Mouse (Mus musculus) adipocyte (in vitro differentiated cells): ENCODE measurements around the gene Pou6f1.
"Not testable (repeated sequence)": the region's sequence is repeated elsewhere in the genome, so short reads cannot be mapped to it uniquely, and the experiment has no call there.

Experiments used
- DNase-seq: peaks from one replicate; pipeline ENCODE4 v3.0.0-alpha.2; 2016; ENCODE audit warnings: low spot score

Gene Pou6f1

GRCm38 (mm10) chr15:100599276-100600046, at the start of gene Pou6f1:
Gene Pou6f1 (minus strand): TSS chr15:100599984.
- no peak for DNase-seq

GRCm38 (mm10) chr15:100646161-100646560, 46.4 kb upstream of the Pou6f1 start:
- no peak for DNase-seq

- no peak for DNase-seq
Observed at GRCm38 (mm10) chr15:100642451-100642850, 42.7 kb upstream of the Pou6f1 start.

- DNase-seq, result no peak
Observed at GRCm38 (mm10) chr15:100641226-100641810, 41.5 kb upstream of the Pou6f1 start.

GRCm38 (mm10) chr15:100639972-100640750, 40.4 kb upstream of the Pou6f1 start:
- no peak for DNase-seq

- no peak for DNase-seq
Observed at GRCm38 (mm10) chr15:100637661-100638060, 37.9 kb upstream of the Pou6f1 start.

- no peak for DNase-seq
Observed at GRCm38 (mm10) chr15:100636700-100637501, 37.1 kb upstream of the Pou6f1 start, which contains the start of gene Smagp. Gene Smagp (minus strand): TSS chr15:100636940.

- DNase-seq, result no peak
Observed at GRCm38 (mm10) chr15:100635851-100636645, 36.3 kb upstream of the Pou6f1 start.

GRCm38 (mm10) chr15:100635239-100635638, 35.5 kb upstream of the Pou6f1 start:
- no peak for DNase-seq

- no peak for DNase-seq
Observed at GRCm38 (mm10) chr15:100633341-100633740, 33.6 kb upstream of the Pou6f1 start.

- DNase-seq, result no peak
Observed at GRCm38 (mm10) chr15:100632323-100632722, 32.5 kb upstream of the Pou6f1 start.

GRCm38 (mm10) chr15:100631454-100632170, 31.8 kb upstream of the Pou6f1 start:
- DNase-seq, result no peak

GRCm38 (mm10) chr15:100630126-100630525, 30.3 kb upstream of the Pou6f1 start:
- no peak for DNase-seq

- no peak for DNase-seq
Observed at GRCm38 (mm10) chr15:100628797-100629196, 29.0 kb upstream of the Pou6f1 start.

GRCm38 (mm10) chr15:100627774-100628370, 28.1 kb upstream of the Pou6f1 start:
- DNase-seq, result no peak

GRCm38 (mm10) chr15:100627287-100627686, 27.5 kb upstream of the Pou6f1 start:
- no peak for DNase-seq

GRCm38 (mm10) chr15:100624435-100624834, 24.7 kb upstream of the Pou6f1 start:
- no peak for DNase-seq

GRCm38 (mm10) chr15:100623754-100624153, 24.0 kb upstream of the Pou6f1 start:
- DNase-seq, result no peak

GRCm38 (mm10) chr15:100622164-100622563, 22.4 kb upstream of the Pou6f1 start:
- no peak for DNase-seq

GRCm38 (mm10) chr15:100621671-100622070, 21.9 kb upstream of the Pou6f1 start:
- DNase-seq, result not testable (repeated sequence)
